Mouse (Mus musculus) lung, postnatal 25 days (tissue): ENCODE data around the gene Lrrc20.

Source experiments
- DNase-seq: peaks from one replicate; pipeline ENCODE4 v3.0.0; 2022; ENCODE audit warnings: low spot score

Lrrc20 gene

DNA sequence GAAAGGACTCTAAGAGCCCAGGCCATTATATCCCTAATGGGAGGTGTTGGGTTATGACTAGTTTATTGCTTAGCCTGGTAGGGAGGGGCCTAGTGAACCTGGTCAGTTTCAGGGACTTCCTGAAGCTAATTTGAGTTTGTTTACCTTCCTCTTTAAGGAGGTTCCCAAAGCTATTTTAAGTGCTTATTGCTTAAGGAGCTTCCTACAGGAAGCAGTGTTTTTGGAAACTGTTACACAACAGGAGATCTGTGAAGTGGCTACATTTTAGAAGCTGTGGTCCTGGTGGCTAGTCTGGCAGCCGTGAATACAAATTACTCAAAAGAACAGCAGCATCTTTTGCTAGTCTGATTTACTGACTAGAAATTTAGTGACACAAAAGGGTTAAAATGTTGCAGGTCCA is 1.3 kb upstream of the Lrrc20 start:
- DNase-seq: no peak

DNA sequence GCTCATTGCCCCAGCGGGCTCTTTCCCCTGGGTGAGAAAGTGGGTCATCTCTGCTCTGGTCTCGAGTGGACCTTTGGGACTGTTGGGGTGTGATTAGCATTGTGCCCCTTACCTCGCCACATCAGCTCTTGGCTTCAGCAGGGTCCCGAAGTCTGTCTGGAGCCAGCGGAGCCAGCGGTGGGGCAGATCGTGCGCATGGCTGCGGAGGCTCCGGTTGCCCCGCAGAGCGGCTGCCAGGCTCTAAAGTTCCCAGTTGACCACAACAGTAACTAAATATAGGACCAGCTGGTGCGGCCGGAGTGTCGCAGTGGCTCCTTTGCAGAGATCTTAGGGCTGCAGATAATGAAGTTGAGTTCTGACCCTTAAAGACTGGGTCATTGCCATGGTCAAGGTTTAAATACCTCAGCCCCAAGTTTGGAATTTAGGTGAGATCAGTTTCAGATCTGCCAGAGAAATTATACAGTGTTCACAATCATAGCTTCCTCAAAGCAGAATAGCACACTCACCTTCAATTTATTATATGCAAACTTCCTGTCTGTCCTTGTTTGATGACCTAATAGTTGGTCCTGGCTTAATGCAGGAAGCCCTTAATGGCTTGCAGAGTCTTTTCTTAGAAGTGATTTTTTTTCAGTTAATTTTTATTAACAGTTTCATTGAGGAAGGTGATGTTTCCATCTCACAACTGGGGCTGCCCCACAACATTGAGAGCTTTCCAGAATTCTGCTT is 1.0 kb downstream of the Lrrc20 start:
- no peak for DNase-seq

DNA sequence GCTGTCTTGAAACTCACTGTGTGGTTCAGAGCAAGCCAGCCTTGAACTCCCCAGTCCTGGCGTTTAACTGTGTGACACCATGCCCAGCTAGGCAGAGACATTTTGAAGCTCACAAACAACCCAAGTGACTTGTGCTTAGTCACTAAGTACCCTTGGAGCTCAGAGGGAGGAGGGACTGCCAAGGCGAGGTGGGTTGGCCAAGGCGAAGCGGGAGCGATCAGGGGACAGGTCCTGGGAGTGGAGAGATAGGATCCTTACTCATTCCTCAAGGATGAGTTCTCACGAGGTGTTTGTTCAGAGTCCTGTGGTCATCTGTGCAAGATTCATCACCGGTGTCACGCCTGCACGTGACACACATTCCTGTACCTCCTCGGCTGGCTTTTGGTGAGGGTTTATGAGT is 3.9 kb downstream of the Lrrc20 start:
- DNase-seq: no peak

DNA sequence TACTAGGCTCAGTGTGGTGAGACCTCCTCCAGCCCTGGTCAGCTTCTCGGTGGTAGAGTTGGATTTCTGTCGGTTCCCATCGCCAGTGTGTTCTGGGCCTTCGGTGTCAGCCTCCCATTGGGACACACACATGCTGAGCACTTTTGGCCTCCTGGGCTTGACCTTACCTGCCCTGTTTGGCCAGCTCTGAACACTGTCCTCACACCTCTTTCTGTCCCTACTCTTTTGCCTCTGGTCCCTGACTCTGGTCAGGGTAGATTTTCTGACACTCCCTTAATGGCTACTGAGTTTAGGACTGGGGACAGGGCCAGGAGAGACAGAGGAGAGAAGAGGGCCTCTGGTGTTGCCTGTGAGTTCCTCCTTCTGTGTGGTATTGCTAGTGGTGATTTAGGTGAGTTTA is 4.3 kb downstream of the Lrrc20 start:
- DNase-seq: no peak

DNA sequence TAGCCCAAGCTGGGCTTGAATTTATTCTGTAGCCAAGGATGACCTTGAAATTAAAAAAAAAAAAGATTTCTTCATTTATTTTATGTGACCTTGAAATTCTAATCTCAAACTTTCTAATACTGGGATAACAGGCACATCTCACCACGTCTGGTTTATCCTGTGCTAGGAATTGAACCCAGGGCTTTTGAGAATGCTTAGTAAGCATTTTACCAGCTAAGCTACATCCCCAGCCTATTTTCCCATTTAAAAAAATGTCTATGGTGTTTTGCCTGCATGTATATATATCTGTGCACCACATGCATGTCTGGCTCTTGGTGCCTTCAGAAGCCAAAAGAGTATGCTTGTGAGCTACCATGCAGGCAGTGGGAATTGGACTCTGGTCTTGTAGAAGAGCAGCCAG is 4.9 kb downstream of the Lrrc20 start:
- DNase-seq: no peak

DNA sequence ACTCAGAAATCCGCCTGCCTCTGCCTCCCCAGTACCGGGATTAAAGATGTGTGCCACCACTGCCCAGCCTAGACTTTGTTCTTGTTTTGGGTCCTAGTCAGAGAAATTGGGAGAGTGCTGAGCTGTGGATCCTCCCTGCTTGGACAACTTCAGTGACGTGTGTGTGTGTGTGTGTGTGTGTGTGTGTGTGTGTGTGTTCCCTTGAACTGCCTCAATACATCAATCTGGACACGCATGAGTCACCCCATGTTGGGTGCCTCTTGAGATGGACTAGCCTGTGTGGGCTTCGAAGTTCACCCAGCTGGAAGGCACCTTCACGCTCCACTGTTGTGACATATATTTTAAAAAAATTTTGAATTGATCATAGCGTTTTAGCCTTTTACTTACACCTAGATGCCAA is 7.2 kb downstream of the Lrrc20 start:
- no peak for DNase-seq

DNA sequence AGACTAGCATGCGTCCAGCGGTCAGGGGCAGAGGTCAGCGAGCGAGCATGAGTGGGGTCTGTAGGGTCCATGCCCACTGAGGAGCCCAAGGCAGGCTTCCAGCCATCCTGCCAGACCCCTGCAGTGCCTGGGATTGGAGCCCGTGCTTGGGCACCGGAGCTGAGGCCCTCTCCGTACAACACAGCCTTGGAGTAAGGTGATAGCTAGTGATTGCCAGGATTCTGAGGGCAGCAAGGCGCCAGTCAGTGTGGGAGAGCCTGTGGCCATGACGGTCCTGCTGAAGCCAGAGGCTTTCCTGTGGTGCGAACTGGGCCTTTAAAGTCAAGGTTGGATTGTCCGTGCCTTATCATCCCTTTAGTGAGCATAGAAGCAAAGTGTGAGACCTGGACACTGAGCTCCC is 9.2 kb downstream of the Lrrc20 start:
- no peak for DNase-seq

DNA sequence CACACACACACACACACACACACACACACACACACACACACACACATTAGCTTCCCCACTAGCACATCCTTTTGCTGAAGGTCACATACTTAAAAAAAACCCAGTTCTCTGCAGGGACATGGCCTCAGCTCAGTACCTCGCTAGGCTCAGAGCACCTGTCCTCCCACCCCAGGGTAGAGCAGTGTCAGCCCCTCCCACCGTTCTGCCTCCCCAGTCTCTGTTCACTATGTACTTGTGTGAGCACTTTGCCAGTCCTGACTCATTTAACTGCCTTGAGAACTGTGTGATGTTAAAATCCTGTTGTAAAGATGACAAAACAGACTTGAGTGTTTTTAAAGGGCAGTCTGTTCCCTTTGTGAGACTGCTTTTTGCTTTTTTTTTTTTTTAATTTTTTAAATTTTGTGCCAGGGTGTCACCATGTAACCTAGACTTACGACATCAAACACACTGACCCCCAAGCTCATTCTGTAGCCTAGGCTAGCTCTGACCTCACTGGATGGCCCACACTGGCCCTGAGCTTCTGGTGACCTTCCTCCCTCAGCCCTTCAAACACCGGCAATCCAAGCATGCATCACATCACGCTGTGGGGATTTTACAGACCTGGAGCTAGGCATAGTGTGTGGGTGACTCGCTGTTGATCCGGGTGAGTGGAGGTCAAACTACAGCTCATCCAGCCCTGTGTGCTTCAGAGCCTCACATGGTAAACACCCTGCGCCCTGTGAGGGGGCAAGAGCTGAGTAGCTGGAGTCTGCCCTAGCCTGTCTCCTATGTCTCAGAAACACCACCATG is 11.1 kb downstream of the Lrrc20 start:
- no peak for DNase-seq

DNA sequence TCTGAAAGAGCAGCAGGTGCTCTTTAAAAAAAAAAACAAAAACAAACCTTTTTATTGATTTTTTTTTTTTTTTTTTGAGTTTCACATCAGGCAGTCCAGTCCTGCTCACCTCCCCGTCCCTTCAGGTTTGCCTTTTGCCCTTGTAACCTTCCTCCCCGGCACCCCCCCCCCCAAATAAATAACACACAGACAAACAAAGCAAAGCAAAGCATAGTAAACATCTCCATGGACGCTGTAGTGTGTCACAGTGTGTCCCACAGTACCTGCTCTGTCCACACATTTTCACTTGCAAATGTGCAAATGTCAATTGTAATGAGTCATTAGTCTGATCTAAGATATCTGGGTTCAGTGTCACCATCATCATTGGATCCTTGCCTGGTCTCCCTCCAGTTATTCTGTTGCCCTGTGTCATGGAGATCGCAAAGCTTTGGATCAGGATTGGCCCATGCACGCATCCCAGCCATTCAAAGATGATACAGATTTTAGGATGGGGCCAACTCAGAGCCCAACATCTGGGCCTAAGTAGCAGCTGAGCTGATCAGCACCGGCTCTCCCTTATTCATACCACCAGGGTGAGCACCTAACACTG is 13.0 kb downstream of the Lrrc20 start:
- no peak for DNase-seq

DNA sequence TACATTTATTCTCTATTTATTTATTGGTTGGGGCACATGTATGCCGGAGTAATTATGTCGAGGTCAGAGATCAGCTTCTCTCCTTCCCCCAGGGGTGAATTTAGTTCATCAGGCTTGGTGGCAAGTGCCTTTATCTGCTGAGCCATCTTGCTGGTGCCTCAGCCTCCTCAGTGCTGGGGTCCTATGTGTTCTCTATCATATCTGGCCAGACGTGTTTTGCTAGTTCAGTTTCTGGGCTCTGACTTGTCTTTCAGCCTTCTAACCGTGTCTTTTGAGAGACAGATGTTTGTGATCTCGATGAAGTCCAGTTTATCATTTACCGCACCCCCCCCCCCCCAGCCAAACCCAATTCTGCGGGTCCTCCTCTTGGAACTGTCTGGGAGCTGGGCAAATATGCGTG is 16.0 kb downstream of the Lrrc20 start:
- no peak for DNase-seq

DNA sequence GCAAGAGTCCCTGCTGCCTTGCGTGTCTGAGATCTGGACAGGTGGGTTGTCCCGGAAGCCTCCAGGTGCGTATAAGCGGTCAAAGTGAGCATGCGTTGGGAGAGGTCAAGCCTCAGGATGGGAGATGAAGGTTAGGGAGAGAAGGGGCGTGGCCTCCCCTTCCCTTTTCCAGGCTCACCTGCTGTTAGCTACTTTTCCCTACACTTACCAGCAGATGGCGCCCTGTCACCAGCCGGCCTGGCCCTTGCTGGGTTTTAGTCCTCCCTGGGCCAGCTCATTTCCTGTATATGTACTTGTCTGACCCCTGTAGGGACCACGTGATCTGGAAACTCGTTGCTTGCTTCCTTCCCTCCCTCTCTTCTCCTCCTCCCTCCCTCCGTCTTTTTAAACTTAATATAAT is 16.4 kb downstream of the Lrrc20 start:
- peak; percentile 89 for DNase-seq

DNA sequence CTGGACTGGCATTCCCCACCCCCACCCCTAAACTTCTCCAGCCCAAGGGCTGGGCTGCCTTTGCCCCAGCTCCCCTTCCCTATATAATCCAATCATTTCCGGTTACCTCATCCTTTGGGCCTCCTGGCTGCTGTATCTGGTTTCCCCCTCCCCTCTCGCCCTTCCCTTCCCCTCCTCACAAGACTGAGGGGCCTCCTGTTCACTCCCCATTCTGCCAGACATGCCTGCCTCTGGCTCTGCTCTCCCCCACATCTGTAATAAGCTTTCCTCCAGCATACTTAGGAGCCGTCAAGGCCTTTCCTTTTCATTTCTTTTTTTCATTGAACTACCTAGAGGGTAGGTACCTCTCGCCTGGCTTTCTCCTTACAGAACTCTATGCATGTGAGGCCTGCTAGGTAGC is 19.9 kb downstream of the Lrrc20 start:
- no peak for DNase-seq

DNA sequence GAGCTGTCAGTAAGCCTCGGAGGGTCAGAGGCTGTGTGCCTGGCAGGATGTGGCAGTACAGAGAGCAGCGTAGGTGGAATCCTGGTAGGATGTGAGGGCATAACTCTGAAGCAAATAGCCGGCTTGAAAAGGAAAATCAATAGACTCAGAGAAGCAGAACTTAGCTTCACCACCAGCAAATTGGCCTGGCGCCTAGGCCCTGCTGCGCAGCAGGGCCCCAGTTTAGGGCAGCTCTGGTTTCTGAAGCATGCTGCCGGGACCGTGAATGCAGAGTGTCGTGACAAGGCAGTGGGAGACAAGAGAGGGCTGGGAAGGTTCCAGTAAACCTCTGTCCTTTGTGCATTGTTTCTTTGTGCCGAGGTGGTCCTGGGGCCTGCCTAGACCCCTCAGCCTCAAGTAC is 20.6 kb downstream of the Lrrc20 start:
- DNase-seq: no peak

DNA sequence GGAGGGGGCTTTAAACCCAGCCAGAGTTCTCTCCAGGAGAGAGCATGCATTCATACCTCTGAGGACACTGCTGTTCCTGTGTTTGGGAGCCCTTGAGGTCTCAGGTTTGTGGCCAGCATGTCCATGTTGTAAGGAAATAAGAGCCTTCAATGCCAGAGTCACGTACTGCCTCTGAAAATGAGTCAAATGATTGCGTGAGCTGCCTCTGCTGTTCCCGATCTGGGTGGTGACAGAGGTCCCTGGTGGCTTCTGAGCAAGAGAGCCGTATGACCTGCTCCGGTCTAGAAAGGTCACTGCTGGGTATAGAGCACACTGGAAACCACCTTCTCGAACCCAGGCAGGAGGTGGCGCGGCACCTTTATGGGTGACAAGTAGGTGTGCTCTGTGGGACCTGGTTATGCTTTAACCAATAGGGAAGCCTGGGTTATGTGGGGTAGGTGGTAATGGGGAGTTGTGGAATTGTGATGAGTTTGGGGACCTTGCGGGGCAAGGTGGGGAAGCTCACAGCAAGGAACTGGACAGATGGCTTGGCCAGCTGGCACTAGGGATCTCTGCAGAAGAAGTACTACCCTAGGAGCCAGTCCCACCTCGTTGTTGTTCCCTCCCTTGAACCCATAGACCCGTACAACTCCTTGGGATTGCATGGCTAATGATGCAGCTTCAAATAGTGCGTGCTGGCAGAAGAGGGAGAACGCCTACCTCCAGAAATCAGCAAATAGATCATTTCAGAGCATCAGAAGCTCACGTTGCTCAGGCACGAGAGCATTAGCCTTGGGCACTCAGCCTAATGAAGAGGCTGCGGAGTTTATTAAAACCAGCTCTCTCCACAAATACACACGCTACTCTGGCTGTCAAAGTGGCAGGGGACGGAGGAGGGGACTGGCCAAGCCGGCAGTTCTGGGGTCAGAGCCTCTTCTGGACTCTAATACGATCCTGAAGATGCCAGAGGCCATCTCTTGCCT is 24.2 kb downstream of the Lrrc20 start:
- no peak for DNase-seq

DNA sequence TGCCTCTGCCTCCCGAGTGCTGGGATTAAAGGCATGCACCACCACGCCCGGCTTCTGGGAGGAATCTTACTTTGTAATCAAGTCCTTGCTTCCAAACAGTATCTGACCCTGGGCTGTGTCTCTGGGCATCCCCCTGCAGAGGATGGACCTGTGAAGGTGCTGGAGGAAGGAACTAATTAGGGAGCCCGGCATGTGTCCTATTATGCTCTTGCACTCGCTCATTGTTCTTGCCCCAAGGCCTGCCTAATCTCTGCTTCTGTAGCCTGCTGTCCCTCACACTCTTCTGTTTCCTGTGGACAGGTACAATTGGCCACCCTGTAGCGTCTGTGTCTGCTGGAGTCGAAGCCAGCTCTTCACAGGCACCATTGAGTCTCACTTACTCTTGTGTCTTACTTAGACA is 25.2 kb downstream of the Lrrc20 start:
- DNase-seq: no peak

DNA sequence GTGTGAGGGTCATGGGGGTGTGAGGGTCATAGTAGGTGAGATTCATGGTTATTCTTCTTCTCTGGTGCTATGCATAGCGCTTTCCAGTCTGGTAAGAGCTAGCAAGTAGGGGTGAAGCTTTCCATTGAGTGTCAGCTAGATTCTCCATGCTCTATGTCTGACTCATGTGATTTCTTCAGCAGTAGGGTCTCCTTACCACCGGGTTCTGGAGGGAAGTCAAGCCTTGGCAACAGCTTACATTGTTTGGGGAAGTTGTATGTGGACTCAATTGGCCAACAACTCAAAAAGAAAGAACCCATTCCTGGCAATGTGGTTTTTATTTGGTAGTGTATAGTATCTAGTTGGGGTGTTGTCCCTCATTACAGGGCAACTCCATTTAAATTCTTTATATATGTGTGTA is 28.5 kb downstream of the Lrrc20 start:
- DNase-seq: no peak

DNA sequence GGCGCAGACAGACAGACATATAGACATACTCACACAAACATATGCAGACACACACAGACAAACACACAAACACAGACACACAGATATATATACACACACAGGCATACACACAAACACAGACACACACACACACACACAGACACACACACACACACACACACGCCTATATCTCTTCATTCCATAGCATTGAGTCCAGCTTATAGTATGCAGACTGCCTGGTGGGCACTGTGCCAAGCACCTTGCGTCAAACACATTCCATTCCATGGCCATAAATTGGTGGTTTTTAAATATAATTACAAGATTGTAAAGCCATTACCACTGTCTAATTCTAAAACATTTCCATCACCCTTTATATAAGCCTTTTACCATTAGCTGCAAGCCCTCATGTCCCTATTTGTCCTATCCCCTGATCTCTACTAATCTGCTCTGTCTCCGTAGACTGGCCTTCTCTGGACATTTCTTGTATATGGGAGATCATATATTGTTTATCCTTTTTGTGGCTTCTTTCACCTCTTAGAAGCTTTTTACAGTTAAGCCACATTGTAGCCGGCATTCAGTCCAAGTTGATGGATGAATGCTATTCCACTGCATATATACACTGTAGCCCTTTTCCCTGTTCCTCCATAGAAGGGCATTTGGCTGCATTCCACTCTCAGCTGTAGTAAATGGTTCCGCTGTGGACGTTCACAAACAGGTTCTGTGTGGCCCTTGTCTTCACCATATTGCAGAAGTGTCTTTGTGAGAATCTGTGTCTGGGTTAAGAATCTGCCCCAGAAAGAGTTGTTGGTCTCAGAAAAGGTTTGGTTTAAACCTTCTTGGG is 31.0 kb downstream of the Lrrc20 start:
- no peak for DNase-seq

DNA sequence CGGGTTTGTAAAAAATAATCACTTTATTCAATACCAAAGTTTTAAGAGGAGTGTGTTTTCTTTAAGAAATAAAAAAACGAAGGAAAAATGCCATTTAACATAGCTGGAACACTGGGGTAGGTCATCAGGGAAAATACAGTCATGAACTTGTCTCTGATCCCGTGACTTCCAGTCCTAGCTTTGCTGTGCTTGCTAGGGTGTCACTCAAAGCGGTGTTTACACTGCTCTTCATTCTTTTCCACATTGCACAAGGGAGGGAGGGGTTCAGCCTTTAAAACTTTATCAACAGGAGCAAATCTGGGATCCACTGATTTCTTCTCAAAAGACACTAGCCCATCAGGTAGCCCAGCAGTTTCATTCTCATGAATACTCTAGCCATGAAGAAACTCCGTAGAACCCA is 34.3 kb downstream of the Lrrc20 start:
- DNase-seq: no peak

DNA sequence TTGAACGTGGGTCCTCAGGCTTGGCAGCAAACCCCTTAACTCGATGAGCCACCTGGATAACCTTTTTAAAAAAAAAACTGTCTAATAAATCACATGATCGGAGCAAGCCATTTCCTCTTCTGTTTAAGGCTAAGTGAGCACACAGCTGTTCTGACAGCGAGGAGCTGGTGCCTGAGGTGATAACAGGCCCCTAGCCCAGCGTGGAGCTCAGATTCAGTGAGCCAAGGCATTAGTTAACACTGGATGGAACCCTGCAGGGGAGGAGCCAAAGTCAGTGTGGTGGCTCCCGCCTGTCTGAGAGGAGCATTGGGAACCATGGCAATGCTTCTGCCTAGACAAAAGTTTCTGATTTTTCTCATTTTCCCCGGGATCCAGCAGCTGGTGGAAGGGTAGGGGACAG is 35.2 kb downstream of the Lrrc20 start:
- no peak for DNase-seq

DNA sequence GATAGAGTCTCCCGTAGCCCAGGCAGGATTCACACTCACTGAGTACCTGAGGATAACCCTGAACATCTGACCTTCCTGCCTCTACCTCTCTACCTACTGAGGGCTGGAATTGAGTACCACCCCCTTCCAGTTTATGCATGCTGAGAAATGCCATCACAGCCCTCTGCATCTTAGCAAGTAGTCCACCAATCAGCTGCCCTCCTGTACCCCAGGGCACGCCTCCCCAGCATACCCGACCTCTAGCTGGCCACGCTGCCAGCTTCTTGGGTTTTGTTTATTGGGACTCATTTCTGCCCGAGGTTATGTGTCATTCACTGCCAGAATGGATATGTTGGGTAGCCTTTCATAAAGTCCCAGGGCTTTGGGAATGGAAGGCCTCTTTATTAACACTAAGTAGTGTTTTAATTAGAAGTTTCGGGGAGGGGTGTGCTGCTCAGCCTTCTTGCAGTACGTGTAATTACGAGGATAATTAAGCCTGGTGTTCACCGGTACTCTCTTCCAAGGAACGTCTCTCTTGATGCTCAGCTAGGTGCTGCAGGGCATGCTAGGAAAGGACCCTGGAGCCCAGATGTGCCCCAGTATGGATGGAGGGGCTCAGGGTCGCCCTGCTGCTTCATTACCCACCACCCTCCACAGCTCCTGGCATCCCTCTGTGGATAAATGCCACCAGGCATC is 36.8 kb downstream of the Lrrc20 start:
- DNase-seq: no peak

DNA sequence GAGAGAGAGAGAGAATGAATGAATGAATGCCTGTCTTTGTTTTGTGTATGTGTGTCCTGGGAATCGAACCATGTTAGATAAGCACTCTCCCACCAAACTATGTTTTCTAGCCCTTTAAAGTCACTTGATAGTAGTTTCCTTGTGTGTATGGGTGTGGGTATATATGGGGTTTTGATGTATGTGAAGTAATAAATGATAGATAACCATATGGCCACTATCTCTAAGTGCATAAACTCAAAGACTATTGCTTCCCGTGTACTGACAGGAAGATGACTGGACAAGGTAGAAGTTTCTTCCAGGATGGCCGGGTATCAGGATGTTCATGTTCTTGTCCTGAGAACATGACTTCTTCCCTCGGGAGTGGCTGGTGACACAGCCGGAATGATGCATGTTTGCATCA is 41.3 kb downstream of the Lrrc20 start:
- DNase-seq: no peak
